Mouse (Mus musculus): ENCODE results near the gene Defb45.

GRCm38 (mm10) chr2:152569881-152570280 is 29.3 kb downstream of the Defb45 start:
- TF ChIP-seq CTCF (IDR thresholded peaks at IDR 0.05; ENCODE audit: borderline replicate concordance, control insufficient read depth, extremely low read depth, insufficient read depth, low read length, poor library complexity), result no peak
- no peak for TF ChIP-seq POLR2A (IDR thresholded peaks at IDR 0.05; ENCODE audit: control insufficient read depth, extremely low read depth, insufficient read depth, low read length, poor library complexity)

All from thymus, adult 2 months (tissue).